Mouse (Mus musculus) neural tube, embryonic 14.5 days (tissue): ENCODE data around the gene Dok5. TPM values are rescaled to one million over a fixed set of nuclear protein-coding genes. Genes with fewer than 3 reads are reported as not detected.
A peak's percentile ranks its signal among the peaks of the same experiment; 100 is the strongest.

Experiments used
- ATAC-seq: fragments of 200-750 bp; cut with Nextera tagmentation; 2 replicates; pipeline ENCODE4 v1.8.0; 2017; ENCODE audit warnings: low read depth, mild to moderate bottlenecking, moderate TSS enrichment, moderate library complexity
- H3K27ac ChIP-seq: fragments of 300-500 bp; sonication (generic); 2 replicates; pipeline ENCODE4 v1.5.1; 2014; ENCODE audit warnings: low read depth, mild to moderate bottlenecking, control low read depth, low read length, moderate library complexity, mixed read lengths
- H3K27me3 ChIP-seq: fragments of 300-500 bp; sonication (generic); 2 replicates; pipeline ENCODE4 v1.6.1; 2014; ENCODE audit warnings: low read length; ENCODE audit not compliant: control insufficient read depth, insufficient read depth
- H3K36me3 ChIP-seq: fragments of 300-500 bp; sonication (generic); 2 replicates; pipeline ENCODE4 v1.6.1; 2014; ENCODE audit warnings: low read length, mixed read lengths; ENCODE audit not compliant: control insufficient read depth, insufficient read depth
- H3K4me1 ChIP-seq: fragments of 300-500 bp; sonication (generic); 2 replicates; pipeline ENCODE4 v1.6.1; 2014; ENCODE audit warnings: low read length; ENCODE audit not compliant: control insufficient read depth, insufficient read depth
- H3K4me2 ChIP-seq: fragments of 300-500 bp; sonication (generic); 2 replicates; pipeline ENCODE4 v1.6.1; 2014; ENCODE audit warnings: mild to moderate bottlenecking, low read depth, low read length, control low read depth
- H3K4me3 ChIP-seq: fragments of 300-500 bp; sonication (generic); 2 replicates; pipeline ENCODE4 v1.5.1; 2014; ENCODE audit warnings: low read depth, low read length, control low read depth, mixed read lengths
- H3K9ac ChIP-seq: fragments of 300-500 bp; sonication (generic); replicated peaks from 2 replicates; pipeline ENCODE4 v1.6.1; 2014; ENCODE audit warnings: low read depth, mild to moderate bottlenecking, control low read depth, low read length, mixed read lengths
- H3K9me3 ChIP-seq: fragments of 300-500 bp; sonication (generic); 2 replicates; pipeline ENCODE4 v1.6.1; 2016; ENCODE audit warnings: low read length; ENCODE audit not compliant: control insufficient read depth
- WGBS: fragments of 180-500 bp; shearing (Covaris S2); extraction: QIAGEN DNeasy Blood & Tissue Kit; methylation state at CpG from one replicate; pipeline ENCODE4 v1.1.7; 2014; 5-methylcytosine and 5-hydroxymethylcytosine counted together
- polyA plus RNA-seq: library from polyadenylated mRNA; unstranded; fragments of >200 nt; fragmentation: Nextera tagmentation; extraction: Ambion mirVana; gene quantifications from 2 replicates; pipeline ENCODE4 v1.2.1, GENCODE M21; 2014

The Dok5 gene
- polyA plus RNA-seq, 1 experiment from 2014 or later = 74.4 TPM

- Histone ChIP-seq H3K9ac (no peak overlapping the region), H3K9me3 (no peaks in the 10 kb centered on the region), H3K4me1 (peaks cover 11% of the 10 kb centered on the region), H3K27me3 (no peaks in the 10 kb centered on the region), H3K36me3 (no peaks in the 10 kb centered on the region), H3K27ac (no peak overlapping the region), H3K4me2 (no peak overlapping the region), H3K4me3 (no peak overlapping the region)
- 76% methylated on average over 6 of the region's 6 CpGs for WGBS
- ATAC-seq = no peak
These were observed 71.4 kb downstream of the Dok5 start for GRCm38 (mm10) chr2:170802984-170803383.

GRCm38 (mm10) chr2:170807555-170808258, 76.1 kb downstream of the Dok5 start:
- H3K27ac ChIP-seq = peak overlapping the region; percentile 80
- H3K9ac ChIP-seq = no peak overlapping the region
- whole genome bisulfite sequencing = 51% methylated on average over 12 of the region's 12 CpGs
- no peaks in the 10 kb centered on the region for H3K9me3 ChIP-seq
- ATAC-seq = 0 out of 2 replicates have a peak, but pooled peaks have one; percentile 56
- peak overlapping the region; percentile 22; the same call in 1 of the 2 replicates for H3K4me2 ChIP-seq
- H3K27me3 ChIP-seq = no peaks in the 10 kb centered on the region
- no peaks in the 10 kb centered on the region for H3K36me3 ChIP-seq
- peaks cover 23% of the 10 kb centered on the region for H3K4me1 ChIP-seq
- H3K4me3 ChIP-seq = no peak overlapping the region

- H3K4me1 ChIP-seq = peaks cover 23% of the 10 kb centered on the region
- peak overlapping the region; percentile 8; the same call in 1 of the 2 replicates for H3K4me2 ChIP-seq
- H3K4me3 ChIP-seq = no peak overlapping the region
- ATAC-seq = peak; percentile 51; the same call in 1 of the 2 replicates
- no peaks in the 10 kb centered on the region for H3K27me3 ChIP-seq
- H3K9ac ChIP-seq = no peak overlapping the region
- WGBS = 24% methylated on average over 10 of the region's 10 CpGs
- H3K27ac ChIP-seq = peak overlapping the region; percentile 66
- H3K9me3 ChIP-seq = no peaks in the 10 kb centered on the region
- no peaks in the 10 kb centered on the region for H3K36me3 ChIP-seq
These were observed 76.7 kb downstream of the Dok5 start for GRCm38 (mm10) chr2:170808259-170808789.

- no peaks in the 10 kb centered on the region for H3K27me3 ChIP-seq
- H3K4me2 ChIP-seq = no peak overlapping the region
- no peak overlapping the region for H3K4me3 ChIP-seq
- H3K9me3 ChIP-seq = no peaks in the 10 kb centered on the region
- WGBS = 70% methylated on average over 9 of the region's 9 CpGs
- H3K27ac ChIP-seq = no peak overlapping the region
- no peak for ATAC-seq
- H3K4me1 ChIP-seq = peaks cover 18% of the 10 kb centered on the region
- H3K36me3 ChIP-seq = no peaks in the 10 kb centered on the region
- H3K9ac ChIP-seq = no peak overlapping the region
These were observed 79.7 kb downstream of the Dok5 start for GRCm38 (mm10) chr2:170811356-170811755.

- no peak for ATAC-seq
- Histone ChIP-seq H3K27me3 (no peaks in the 10 kb centered on the region), H3K27ac (no peak overlapping the region), H3K4me1 (no peaks in the 10 kb centered on the region), H3K4me3 (no peak overlapping the region), H3K9ac (no peak overlapping the region), H3K4me2 (no peak overlapping the region), H3K9me3 (no peaks in the 10 kb centered on the region), H3K36me3 (no peaks in the 10 kb centered on the region)
- WGBS = 75% methylated on average over 8 of the region's 8 CpGs
These were observed 84.7 kb downstream of the Dok5 start for GRCm38 (mm10) chr2:170816302-170816701.

- Histone ChIP-seq H3K4me2 (no peak overlapping the region), H3K9me3 (no peaks in the 10 kb centered on the region), H3K36me3 (no peaks in the 10 kb centered on the region), H3K4me1 (no peaks in the 10 kb centered on the region), H3K27ac (no peak overlapping the region), H3K27me3 (no peaks in the 10 kb centered on the region), H3K9ac (no peak overlapping the region), H3K4me3 (no peak overlapping the region)
- ATAC-seq = no peak
- 74% methylated on average over 4 of the region's 4 CpGs for WGBS
These were observed 85.6 kb downstream of the Dok5 start for GRCm38 (mm10) chr2:170817112-170817703.

- H3K36me3 ChIP-seq = no peaks in the 10 kb centered on the region
- H3K9ac ChIP-seq = 0 out of 2 replicates have a peak overlapping the region, but pooled peaks have one; percentile 28
- peaks cover 9% of the 10 kb centered on the region; the same call in 1 of the 2 replicates for H3K4me1 ChIP-seq
- H3K4me3 ChIP-seq = no peak overlapping the region
- H3K27ac ChIP-seq = peak overlapping the region; percentile 34
- H3K4me2 ChIP-seq = peak overlapping the region; percentile 31; the same call in 1 of the 2 replicates
- H3K9me3 ChIP-seq = no peaks in the 10 kb centered on the region
- 29% methylated on average over 17 of the region's 17 CpGs for WGBS
- no peak for ATAC-seq
- no peaks in the 10 kb centered on the region for H3K27me3 ChIP-seq
These were observed 95.3 kb downstream of the Dok5 start for GRCm38 (mm10) chr2:170826821-170827441.

GRCm38 (mm10) chr2:170828757-170829156, 97.2 kb downstream of the Dok5 start:
- H3K4me3 ChIP-seq = no peak overlapping the region
- H3K4me2 ChIP-seq = no peak overlapping the region
- H3K27me3 ChIP-seq = no peaks in the 10 kb centered on the region
- no peaks in the 10 kb centered on the region for H3K36me3 ChIP-seq
- peak; percentile 65; the same call in 1 of the 2 replicates for ATAC-seq
- peaks cover 9% of the 10 kb centered on the region; the same call in 1 of the 2 replicates for H3K4me1 ChIP-seq
- 23% methylated on average over 7 of the region's 7 CpGs for WGBS
- H3K27ac ChIP-seq = peak overlapping the region; percentile 55; the same call in 1 of the 2 replicates
- H3K9ac ChIP-seq = no peak overlapping the region
- H3K9me3 ChIP-seq = no peaks in the 10 kb centered on the region
